Mouse (Mus musculus) limb, embryonic 15.5 days (tissue): ENCODE results near the gene Sobp. TPM values are rescaled to one million over a fixed set of nuclear protein-coding genes. Genes with fewer than 3 reads are reported as not detected.

Source experiments
- ATAC-seq: fragments of 200-750 bp; cut with Nextera tagmentation; 2 replicates; pipeline ENCODE4 v1.8.0; 2017; ENCODE audit warnings: low read depth, moderate TSS enrichment; ENCODE audit not compliant: insufficient number of reproducible peaks, low FRiP score, low TSS enrichment
- H3K27ac ChIP-seq: fragments of 300-500 bp; sonication (generic); 2 replicates; pipeline ENCODE4 v1.5.1; 2015; ENCODE audit warnings: moderate library complexity, mild to moderate bottlenecking, inconsistent platforms
- H3K27me3 ChIP-seq: fragments of 300-500 bp; sonication (generic); 2 replicates; pipeline ENCODE4 v1.6.1; 2015; ENCODE audit warnings: inconsistent platforms
- H3K36me3 ChIP-seq: fragments of 300-500 bp; sonication (generic); 2 replicates; pipeline ENCODE4 v1.6.1; 2015; ENCODE audit warnings: inconsistent platforms
- H3K4me1 ChIP-seq: fragments of 300-500 bp; sonication (generic); 2 replicates; pipeline ENCODE4 v1.6.1; 2015; ENCODE audit warnings: inconsistent platforms
- H3K4me2 ChIP-seq: fragments of 300-500 bp; sonication (generic); 2 replicates; pipeline ENCODE4 v1.6.1; 2015; ENCODE audit warnings: mild to moderate bottlenecking, inconsistent platforms
- H3K4me3 ChIP-seq: fragments of 300-500 bp; sonication (generic); 2 replicates; pipeline ENCODE4 v1.5.1; 2015; ENCODE audit warnings: mild to moderate bottlenecking, inconsistent platforms
- H3K9ac ChIP-seq: fragments of 300-500 bp; sonication (generic); 2 replicates; pipeline ENCODE4 v1.6.1; 2015; ENCODE audit warnings: inconsistent platforms
- H3K9me3 ChIP-seq: fragments of 300-500 bp; sonication (generic); 2 replicates; pipeline ENCODE4 v1.6.1; 2016; ENCODE audit warnings: inconsistent platforms
- WGBS: fragments of 180-500 bp; shearing (Covaris S2); methylation state at CpG from one replicate; pipeline ENCODE4 v1.1.7; 2015; 5-methylcytosine and 5-hydroxymethylcytosine counted together
- polyA plus RNA-seq: library from polyadenylated mRNA; unstranded; fragments of >200 nt; fragmentation: Nextera tagmentation; extraction: Ambion mirVana; gene quantifications from 2 replicates; pipeline ENCODE4 v1.2.1, GENCODE M21; 2015

Sobp gene
- polyA plus RNA-seq, 1 experiment from 2014 or later = 2.9 TPM

DNA sequence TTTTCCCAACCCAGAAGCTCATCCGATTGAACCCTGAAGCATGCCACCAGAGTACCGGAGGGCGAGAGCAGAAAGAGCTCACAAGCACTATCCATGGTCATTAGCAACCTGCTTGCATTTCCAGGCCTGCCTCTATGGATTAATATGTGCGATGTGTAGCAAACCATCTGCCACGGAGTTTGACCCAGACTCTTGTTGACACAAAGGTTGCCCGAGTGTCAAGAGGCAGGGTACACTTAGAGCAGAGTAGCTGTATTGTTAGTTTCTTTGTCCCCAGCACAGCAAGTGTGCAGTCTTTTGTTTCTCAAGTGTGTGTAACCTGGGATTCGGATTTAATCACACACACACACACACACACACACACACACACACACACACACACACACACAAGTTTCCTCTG is 62.0 kb downstream of the Sobp start:
- Histone ChIP-seq H3K9ac (no peak overlapping the region), H3K4me3 (no peak overlapping the region), H3K36me3 (no peaks in the 10 kb centered on the region), H3K27me3 (no peaks in the 10 kb centered on the region; the same call in 1 of the 2 replicates), H3K9me3 (no peaks in the 10 kb centered on the region), H3K4me1 (0 out of 2 replicates have a peak, but pooled peaks cover 6% of the 10 kb centered on the region), H3K4me2 (no peak overlapping the region), H3K27ac (no peak overlapping the region)
- WGBS = 83% methylated on average over 7 of the region's 7 CpGs
- no peak for ATAC-seq

DNA sequence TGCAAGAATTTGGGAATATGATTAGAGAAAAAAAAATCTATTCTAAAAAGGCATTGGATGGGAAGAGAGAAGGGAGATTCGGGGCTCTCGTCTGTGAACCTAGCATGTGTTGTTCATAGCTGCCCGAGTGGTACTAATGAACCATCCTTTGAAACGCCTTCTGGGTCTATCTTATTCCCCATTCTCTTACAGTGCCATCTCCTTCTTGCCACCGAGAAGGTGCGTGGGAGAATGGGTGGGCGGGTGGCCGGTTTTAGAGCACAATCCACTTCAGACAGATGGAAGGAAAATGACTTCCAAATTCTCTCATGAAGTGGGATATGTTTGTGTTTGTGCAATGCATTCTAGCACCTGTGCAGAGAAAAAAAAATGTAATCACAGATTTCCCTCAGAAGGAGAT is 67.7 kb downstream of the Sobp start:
- H3K9ac ChIP-seq = no peak overlapping the region
- H3K4me3 ChIP-seq = no peak overlapping the region
- H3K27ac ChIP-seq = no peak overlapping the region
- H3K4me2 ChIP-seq = no peak overlapping the region
- H3K36me3 ChIP-seq = no peaks in the 10 kb centered on the region
- WGBS = 84% methylated on average over 8 of the region's 8 CpGs
- no peaks in the 10 kb centered on the region for H3K27me3 ChIP-seq
- ATAC-seq = no peak
- no peaks in the 10 kb centered on the region for H3K9me3 ChIP-seq
- H3K4me1 ChIP-seq = no peaks in the 10 kb centered on the region

DNA sequence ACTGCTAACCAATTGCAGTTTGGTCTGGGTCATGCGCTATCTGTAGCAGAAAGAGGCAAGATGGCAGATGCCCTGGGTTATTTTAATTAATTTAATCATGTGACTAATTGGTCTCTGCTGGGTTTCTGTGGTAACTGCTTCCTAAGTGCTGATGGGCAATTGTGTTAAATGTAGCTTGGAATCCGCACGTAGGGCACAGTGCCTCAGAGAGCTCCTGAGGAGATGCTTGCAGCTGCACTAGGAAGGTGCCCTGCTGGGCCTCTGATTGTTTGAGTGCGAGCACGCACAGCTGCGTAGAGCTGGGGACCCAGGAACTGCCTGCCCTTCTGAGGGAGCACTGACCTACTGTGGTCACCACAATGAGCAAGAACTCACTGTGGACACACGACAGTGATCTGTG is 68.1 kb downstream of the Sobp start:
- H3K4me1 ChIP-seq = no peaks in the 10 kb centered on the region
- no peaks in the 10 kb centered on the region for H3K27me3 ChIP-seq
- no peaks in the 10 kb centered on the region for H3K9me3 ChIP-seq
- H3K4me2 ChIP-seq = no peak overlapping the region
- no peaks in the 10 kb centered on the region for H3K36me3 ChIP-seq
- no peak overlapping the region for H3K9ac ChIP-seq
- ATAC-seq = no peak
- WGBS = 54% methylated on average over 7 of the region's 7 CpGs
- H3K27ac ChIP-seq = no peak overlapping the region
- no peak overlapping the region for H3K4me3 ChIP-seq

DNA sequence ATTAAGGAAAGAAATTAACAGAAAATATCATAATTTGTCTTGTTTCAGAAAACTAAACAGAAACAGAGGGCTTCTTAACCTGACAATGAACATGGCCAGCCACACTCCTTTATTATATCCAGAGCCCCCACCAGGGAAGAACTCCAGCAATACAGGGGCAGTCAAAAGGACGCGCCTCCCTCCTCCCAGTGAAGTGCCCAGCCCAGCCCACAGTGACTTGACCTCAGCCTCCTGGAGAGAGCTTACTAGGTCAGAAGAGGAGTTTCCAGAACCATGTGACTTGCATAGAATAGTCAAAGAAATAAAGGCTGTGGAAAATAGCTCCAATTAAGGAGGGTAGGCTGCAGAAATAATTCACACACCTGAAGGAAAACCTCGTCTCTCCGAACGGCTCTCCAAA is 73.8 kb downstream of the Sobp start:
- H3K9me3 ChIP-seq = no peaks in the 10 kb centered on the region

DNA sequence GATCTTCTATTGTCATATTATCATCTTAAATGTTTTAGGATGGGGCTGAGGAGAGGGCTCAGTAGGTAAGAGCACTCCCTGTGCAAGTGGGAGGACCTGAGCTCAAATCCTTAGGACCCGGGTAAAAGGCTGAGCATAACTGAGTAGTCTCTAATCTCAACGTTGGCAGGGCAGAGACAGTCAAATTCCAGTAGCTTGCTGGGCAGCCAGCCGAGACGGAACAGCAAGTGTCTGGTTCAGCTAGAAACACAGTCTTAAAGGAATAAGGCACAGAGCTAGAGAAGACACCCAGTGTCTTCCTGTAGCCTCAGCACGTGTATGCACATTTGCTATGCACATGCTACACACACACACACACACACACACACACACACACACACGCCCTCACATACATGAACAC is 75.1 kb downstream of the Sobp start:
- no peaks in the 10 kb centered on the region for H3K9me3 ChIP-seq
- no peak overlapping the region for H3K27ac ChIP-seq
- H3K27me3 ChIP-seq = 0 out of 2 replicates have a peak, but pooled peaks cover 4% of the 10 kb centered on the region
- no peak overlapping the region for H3K4me3 ChIP-seq
- no peak overlapping the region for H3K4me2 ChIP-seq
- H3K9ac ChIP-seq = no peak overlapping the region
- H3K36me3 ChIP-seq = no peaks in the 10 kb centered on the region
- ATAC-seq = no peak
- peaks cover 14% of the 10 kb centered on the region for H3K4me1 ChIP-seq
- WGBS = 75% methylated on average over 6 of the region's 6 CpGs

More for the DNA sequence above, 73.8 kb downstream of the Sobp start:
- WGBS = 54% methylated on average over 5 of the region's 5 CpGs
- Histone ChIP-seq H3K4me3 (no peak overlapping the region), H3K36me3 (no peaks in the 10 kb centered on the region), H3K27me3 (0 out of 2 replicates have a peak, but pooled peaks cover 4% of the 10 kb centered on the region), H3K4me2 (no peak overlapping the region), H3K9ac (no peak overlapping the region), H3K4me1 (peaks cover 14% of the 10 kb centered on the region), H3K27ac (no peak overlapping the region)
- no peak for ATAC-seq

DNA sequence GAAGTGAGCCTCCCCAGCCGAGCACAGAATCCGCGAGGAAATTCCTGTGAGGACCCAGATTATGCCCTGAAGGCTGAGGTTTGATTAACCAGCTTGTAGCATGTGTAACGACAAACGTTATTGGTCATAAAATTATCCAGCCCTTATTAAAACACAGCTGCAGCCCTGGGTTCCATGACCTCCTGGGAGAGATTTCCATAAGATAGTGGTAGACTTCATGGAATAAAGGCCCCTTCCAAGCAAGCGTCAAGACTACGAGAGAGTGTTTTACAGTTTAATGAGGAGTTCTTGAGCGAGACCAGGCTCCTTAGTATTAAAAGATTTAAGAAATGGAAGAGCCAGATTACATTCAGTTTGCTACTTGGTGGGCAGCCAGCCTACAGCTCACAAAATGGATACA is 76.6 kb downstream of the Sobp start:
- Histone ChIP-seq H3K36me3 (no peaks in the 10 kb centered on the region), H3K9me3 (no peaks in the 10 kb centered on the region), H3K4me3 (no peak overlapping the region), H3K4me1 (peaks cover 18% of the 10 kb centered on the region), H3K9ac (no peak overlapping the region), H3K27ac (no peak overlapping the region), H3K27me3 (0 out of 2 replicates have a peak, but pooled peaks cover 4% of the 10 kb centered on the region), H3K4me2 (no peak overlapping the region)
- WGBS = 23% methylated on average over 8 of the region's 8 CpGs
- ATAC-seq = no peak

DNA sequence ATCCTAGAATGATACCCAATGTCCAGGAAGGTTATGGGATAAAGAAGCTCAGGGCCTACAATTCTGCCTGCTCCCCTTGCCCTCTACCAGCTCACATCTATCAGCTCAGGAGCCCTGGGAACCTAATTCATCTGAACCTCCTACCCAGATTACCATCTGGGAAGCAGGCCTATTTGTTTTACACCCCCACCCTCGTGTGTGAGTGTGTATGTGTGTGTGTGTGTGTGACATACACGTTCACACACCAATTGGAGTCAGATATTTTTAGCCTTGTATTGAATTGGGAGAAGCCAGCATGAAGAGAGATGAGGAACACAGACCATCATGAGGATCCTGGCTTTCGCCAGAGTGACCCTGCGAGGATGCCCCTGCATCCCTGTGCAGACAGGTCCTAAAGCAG is 77.7 kb downstream of the Sobp start:
- Histone ChIP-seq H3K4me3 (no peak overlapping the region), H3K4me1 (peaks cover 18% of the 10 kb centered on the region), H3K4me2 (no peak overlapping the region), H3K27me3 (0 out of 2 replicates have a peak, but pooled peaks cover 4% of the 10 kb centered on the region), H3K9me3 (no peaks in the 10 kb centered on the region), H3K27ac (no peak overlapping the region), H3K36me3 (no peaks in the 10 kb centered on the region), H3K9ac (no peak overlapping the region)
- 74% methylated on average over 4 of the region's 4 CpGs for WGBS
- ATAC-seq = no peak

DNA sequence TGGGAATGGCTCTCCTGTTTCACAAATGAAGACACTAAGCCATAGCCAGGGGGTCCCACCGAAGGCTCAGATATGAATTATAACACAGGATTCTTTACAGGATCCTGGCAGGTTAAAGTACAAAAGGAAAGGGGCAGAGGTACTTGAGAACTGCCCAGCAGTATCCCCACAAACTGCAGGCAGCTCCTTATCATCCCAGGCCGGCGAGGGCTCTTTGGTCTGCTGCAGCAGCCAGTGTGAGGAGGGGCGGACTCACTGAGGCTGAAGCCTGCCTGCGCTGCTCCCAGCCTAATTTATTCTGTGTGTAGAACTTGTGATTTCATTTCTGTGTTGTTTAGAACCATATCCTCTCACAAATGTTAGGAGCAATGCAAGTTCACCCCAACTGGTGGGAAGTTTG is 79.8 kb downstream of the Sobp start:
- no peak overlapping the region for H3K4me3 ChIP-seq
- H3K36me3 ChIP-seq = no peaks in the 10 kb centered on the region
- 0 out of 2 replicates have a peak, but pooled peaks cover 4% of the 10 kb centered on the region for H3K27me3 ChIP-seq
- peaks cover 18% of the 10 kb centered on the region for H3K4me1 ChIP-seq
- H3K9me3 ChIP-seq = no peaks in the 10 kb centered on the region
- no peak overlapping the region for H3K9ac ChIP-seq
- H3K27ac ChIP-seq = no peak overlapping the region
- 41% methylated on average over 5 of the region's 5 CpGs for WGBS
- no peak for ATAC-seq
- H3K4me2 ChIP-seq = no peak overlapping the region

DNA sequence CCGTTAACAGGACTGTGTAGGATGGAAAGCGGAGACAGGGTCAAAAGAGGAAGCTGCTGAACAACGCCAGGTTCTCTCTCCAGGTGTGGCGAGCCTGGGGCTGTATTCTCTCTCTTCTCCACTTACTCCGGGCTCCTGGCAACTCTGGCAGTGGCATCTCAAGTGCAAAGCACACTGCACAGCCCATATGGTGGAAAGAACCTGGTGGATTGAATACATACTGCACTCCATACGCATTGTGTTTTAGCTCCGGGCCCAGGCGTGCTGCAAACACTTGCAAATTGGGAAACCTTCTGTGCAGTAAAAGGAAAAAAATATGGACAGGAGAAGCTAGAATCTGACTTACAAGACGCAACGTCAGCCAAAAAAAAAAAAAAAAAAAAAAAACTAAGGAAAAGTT is 80.9 kb downstream of the Sobp start:
- ATAC-seq = no peak
- H3K4me2 ChIP-seq = no peak overlapping the region
- H3K27me3 ChIP-seq = 0 out of 2 replicates have a peak, but pooled peaks cover 4% of the 10 kb centered on the region
- H3K4me3 ChIP-seq = no peak overlapping the region
- 0 out of 2 replicates have a peak, but pooled peaks cover 6% of the 10 kb centered on the region for H3K36me3 ChIP-seq
- peaks cover 18% of the 10 kb centered on the region for H3K4me1 ChIP-seq
- H3K9ac ChIP-seq = no peak overlapping the region
- no peak overlapping the region for H3K27ac ChIP-seq
- WGBS = 59% methylated on average over 10 of the region's 10 CpGs
- no peaks in the 10 kb centered on the region for H3K9me3 ChIP-seq

DNA sequence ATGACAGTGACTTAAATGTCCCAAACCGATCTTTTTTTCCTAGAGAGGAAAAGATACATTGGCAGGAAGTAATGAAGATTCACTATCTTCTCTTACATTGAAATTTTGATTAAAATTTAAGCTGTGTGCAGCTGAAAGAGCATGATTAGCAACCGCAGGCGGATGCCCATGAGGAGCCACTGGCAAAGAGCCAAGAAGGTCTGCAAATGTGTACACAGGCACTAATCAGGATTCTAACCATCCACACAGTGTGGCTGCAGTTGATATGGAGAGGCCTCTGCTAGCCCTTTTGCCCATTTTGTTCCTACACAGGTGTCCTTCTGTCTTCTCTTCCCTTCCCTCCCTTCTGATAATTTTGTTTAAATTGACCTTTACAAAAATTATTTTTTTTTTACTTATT is 84.3 kb downstream of the Sobp start:
- Histone ChIP-seq H3K4me2 (no peak overlapping the region), H3K4me3 (no peak overlapping the region), H3K9me3 (no peaks in the 10 kb centered on the region), H3K27ac (no peak overlapping the region), H3K36me3 (0 out of 2 replicates have a peak, but pooled peaks cover 11% of the 10 kb centered on the region), H3K27me3 (no peaks in the 10 kb centered on the region), H3K9ac (no peak overlapping the region), H3K4me1 (0 out of 2 replicates have a peak, but pooled peaks cover 4% of the 10 kb centered on the region)
- WGBS = 79% methylated on average over 3 of the region's 3 CpGs
- no peak for ATAC-seq

DNA sequence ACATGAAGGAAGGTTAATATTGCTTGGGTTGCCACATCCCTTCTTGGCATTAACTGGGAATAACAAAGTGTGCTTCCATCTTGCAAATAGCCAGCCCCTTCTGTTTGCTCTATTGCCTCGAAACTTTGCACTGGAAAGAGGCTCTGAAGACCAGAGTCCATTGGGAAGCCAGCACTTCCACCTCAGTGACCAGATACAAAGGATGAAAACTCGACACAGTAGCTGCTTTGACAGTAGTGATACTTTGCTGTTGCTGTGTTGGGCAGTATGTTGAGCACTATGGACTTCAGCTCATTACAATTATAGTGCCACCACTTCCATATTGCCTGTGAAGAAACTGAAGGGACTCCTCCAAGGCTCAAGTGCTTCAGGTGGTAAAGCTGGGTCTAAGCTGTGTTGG is 86.9 kb downstream of the Sobp start:
- no peaks in the 10 kb centered on the region for H3K27me3 ChIP-seq

DNA sequence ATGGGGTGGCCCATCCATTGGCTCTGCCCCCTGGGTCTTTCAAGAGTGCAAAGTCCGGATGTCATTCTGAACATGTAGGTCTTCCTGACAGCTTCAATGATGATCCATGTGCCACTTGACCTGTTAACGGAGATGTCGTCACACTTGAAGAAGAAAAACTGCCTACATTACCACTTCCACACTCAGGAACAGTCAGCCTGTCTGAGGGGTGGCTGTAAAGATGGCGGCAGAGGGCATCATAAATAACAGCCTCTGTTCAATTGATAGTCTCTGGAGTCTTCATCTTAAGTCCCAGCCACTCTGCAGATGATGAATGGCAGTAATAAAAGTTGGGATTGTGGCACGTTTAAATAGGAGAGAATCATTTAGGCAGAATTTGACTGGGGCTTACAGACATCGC is 87.4 kb downstream of the Sobp start:
- WGBS = 69% methylated on average over 6 of the region's 6 CpGs
- H3K36me3 ChIP-seq = 0 out of 2 replicates have a peak, but pooled peaks cover 11% of the 10 kb centered on the region
- no peak overlapping the region for H3K9ac ChIP-seq

More for the DNA sequence above, 86.9 kb downstream of the Sobp start:
- Histone ChIP-seq H3K4me1 (no peaks in the 10 kb centered on the region), H3K4me2 (no peak overlapping the region), H3K9me3 (no peaks in the 10 kb centered on the region), H3K36me3 (0 out of 2 replicates have a peak, but pooled peaks cover 11% of the 10 kb centered on the region), H3K4me3 (no peak overlapping the region), H3K9ac (no peak overlapping the region), H3K27ac (no peak overlapping the region)
- WGBS = 72% methylated on average over 2 of the region's 2 CpGs
- ATAC-seq = no peak

DNA sequence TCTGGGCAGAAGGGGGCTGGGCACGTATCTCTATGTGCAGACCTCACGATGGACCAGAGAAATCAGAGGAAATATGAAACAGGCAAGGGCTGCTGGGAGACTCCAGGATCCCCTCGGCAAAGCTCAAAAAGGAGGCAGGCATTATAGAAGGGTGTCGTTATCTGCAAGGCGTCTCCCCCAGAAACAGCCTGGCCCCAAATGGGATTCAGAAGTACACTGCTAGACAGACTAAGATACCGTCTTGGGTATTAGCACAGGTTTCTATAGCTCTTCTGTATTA is 90.3 kb downstream of the Sobp start:
- no peaks in the 10 kb centered on the region for H3K9me3 ChIP-seq
- H3K4me3 ChIP-seq = no peak overlapping the region
- H3K9ac ChIP-seq = no peak overlapping the region
- 38% methylated on average over 6 of the region's 6 CpGs for WGBS
- H3K4me1 ChIP-seq = no peaks in the 10 kb centered on the region
- no peak overlapping the region for H3K27ac ChIP-seq
- 0 out of 2 replicates have a peak, but pooled peaks cover 10% of the 10 kb centered on the region for H3K36me3 ChIP-seq
- ATAC-seq = no peak
- no peaks in the 10 kb centered on the region for H3K27me3 ChIP-seq
- no peak overlapping the region for H3K4me2 ChIP-seq

More for the DNA sequence above, 87.4 kb downstream of the Sobp start:
- Histone ChIP-seq H3K4me3 (no peak overlapping the region), H3K4me2 (no peak overlapping the region), H3K9me3 (no peaks in the 10 kb centered on the region), H3K4me1 (no peaks in the 10 kb centered on the region), H3K27me3 (no peaks in the 10 kb centered on the region), H3K27ac (no peak overlapping the region)
- no peak for ATAC-seq
